Mouse (Mus musculus) forebrain, embryonic 16.5 days (tissue): ENCODE results near the gene Smarca4. TPM values are rescaled to one million over a fixed set of nuclear protein-coding genes. Genes with fewer than 3 reads are reported as not detected.

Source experiments
- ATAC-seq: fragments of 200-750 bp; cut with Nextera tagmentation; 2 replicates; pipeline ENCODE4 v1.8.0; 2017; ENCODE audit warnings: mild to moderate bottlenecking, moderate library complexity
- H3K27ac ChIP-seq: fragments of 300-500 bp; sonication (generic); 2 replicates; pipeline ENCODE4 v1.5.1; 2014; ENCODE audit warnings: low read length, control low read depth
- H3K27me3 ChIP-seq: fragments of 300-500 bp; sonication (generic); replicated peaks from 2 replicates; pipeline ENCODE4 v1.6.1; 2014; ENCODE audit warnings: low read length; ENCODE audit not compliant: control insufficient read depth, insufficient read depth
- H3K36me3 ChIP-seq: fragments of 300-500 bp; sonication (generic); 2 replicates; pipeline ENCODE4 v1.6.1; 2014; ENCODE audit not compliant: control insufficient read depth, insufficient read depth
- H3K4me1 ChIP-seq: fragments of 300-500 bp; sonication (generic); replicated peaks from 2 replicates; pipeline ENCODE4 v1.6.1; 2014; ENCODE audit warnings: low read length; ENCODE audit not compliant: control insufficient read depth, insufficient read depth
- H3K4me2 ChIP-seq: fragments of 300-500 bp; sonication (generic); 2 replicates; pipeline ENCODE4 v1.6.1; 2014; ENCODE audit warnings: mild to moderate bottlenecking, low read length, control low read depth
- H3K4me3 ChIP-seq: fragments of 300-500 bp; sonication (generic); replicated peaks from 2 replicates; pipeline ENCODE4 v1.5.1; 2014; ENCODE audit warnings: mild to moderate bottlenecking, low read length, control low read depth
- H3K9ac ChIP-seq: fragments of 300-500 bp; sonication (generic); replicated peaks from 2 replicates; pipeline ENCODE4 v1.6.1; 2014; ENCODE audit warnings: low read depth, low read length, control low read depth
- H3K9me3 ChIP-seq: fragments of 300-500 bp; sonication (generic); 2 replicates; pipeline ENCODE4 v1.6.1; 2016; ENCODE audit warnings: low read length; ENCODE audit not compliant: control insufficient read depth
- WGBS: fragments of 180-500 bp; shearing (Covaris S2); extraction: QIAGEN DNeasy Blood & Tissue Kit; methylation state at CpG from one replicate; pipeline ENCODE4 v1.1.7; 2014; 5-methylcytosine and 5-hydroxymethylcytosine counted together
- polyA plus RNA-seq: library from polyadenylated mRNA; unstranded; fragments of >200 nt; fragmentation: Nextera tagmentation; extraction: Ambion mirVana; gene quantifications from 2 replicates; pipeline ENCODE4 v1.2.1, GENCODE M21; 2015

Gene Smarca4
- polyA plus RNA-seq, 1 experiment from 2014 or later = 162 TPM

DNA sequence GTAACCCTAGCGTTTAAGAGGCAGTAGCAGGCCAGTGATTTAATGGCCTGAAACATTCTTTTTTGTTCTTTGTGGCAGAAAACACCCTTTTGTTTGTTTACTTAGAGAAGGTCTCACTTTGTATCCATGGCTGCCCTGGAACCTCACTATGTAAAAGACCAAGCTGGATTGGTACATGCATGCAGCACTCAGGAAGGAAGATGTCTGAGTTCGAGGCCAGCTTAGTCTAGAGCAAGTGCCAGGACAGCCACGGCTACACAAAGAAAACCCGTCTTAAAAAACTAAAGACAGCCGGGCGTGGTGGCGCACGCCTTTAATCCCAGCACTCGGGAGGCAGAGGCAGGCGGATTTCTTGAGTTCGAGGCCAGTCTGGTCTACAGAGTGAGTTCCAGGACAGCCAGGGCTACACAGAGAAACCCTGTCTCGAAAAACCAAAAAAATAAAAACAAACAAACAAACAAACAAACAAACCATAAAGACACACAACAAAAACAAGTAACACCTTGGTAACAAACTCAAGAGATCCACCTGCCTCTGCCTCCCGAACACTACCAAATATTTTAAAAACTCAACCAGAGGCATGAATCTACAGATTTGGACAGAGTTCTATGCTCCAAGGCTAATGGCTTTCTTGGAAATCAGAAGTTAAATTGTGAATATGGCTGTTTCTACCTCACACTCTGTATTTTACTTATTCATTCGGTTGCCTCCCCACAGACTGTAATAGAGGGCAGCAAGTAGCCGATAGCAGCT, 929 bp upstream of the Smarca4 start:
- 76% methylated on average over 14 of the region's 15 CpGs for WGBS
- no peaks in the 10 kb centered on the region for H3K27me3 ChIP-seq
- no peaks in the 10 kb centered on the region for H3K36me3 ChIP-seq
- H3K4me1 ChIP-seq = peaks cover 29% of the 10 kb centered on the region
- H3K9ac ChIP-seq = peak overlapping the region; percentile 83
- H3K9me3 ChIP-seq = no peaks in the 10 kb centered on the region
- H3K4me3 ChIP-seq = peak overlapping the region; percentile 92
- peak overlapping the region; percentile 76 for H3K4me2 ChIP-seq
- no peak for ATAC-seq
- H3K27ac ChIP-seq = peak overlapping the region; percentile 95

DNA sequence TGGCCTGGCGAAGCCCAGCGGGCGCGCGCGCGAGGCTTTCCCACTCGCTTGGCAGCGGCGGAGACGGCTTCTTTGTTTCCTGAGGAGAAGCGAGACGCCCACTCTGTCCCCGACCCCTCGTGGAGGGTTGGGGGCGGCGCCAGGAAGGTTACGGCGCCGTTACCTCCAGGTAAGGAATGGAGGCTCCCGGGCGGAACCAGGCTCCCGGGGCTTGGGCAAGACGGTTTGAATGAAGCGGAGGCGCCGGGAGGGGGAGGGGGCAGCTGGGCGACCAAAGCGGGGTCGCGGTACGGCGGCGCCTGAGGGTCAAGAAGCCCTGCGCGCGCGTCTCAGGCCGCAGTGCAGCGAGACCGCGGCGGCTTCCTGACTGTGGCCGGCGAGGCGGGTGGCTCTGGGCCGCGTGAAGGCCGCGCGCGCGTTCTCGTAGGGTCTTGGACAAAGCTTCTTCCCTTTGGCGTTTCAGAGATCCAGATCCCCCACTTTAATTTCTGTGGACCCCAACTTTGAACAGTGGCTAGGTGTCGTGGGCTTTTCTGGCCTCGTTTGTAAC, 338 bp downstream of the Smarca4 start:
- peak overlapping the region; percentile 82 for H3K4me2 ChIP-seq
- peak overlapping the region; percentile 92 for H3K4me3 ChIP-seq
- H3K4me1 ChIP-seq = peaks cover 34% of the 10 kb centered on the region
- H3K36me3 ChIP-seq = no peaks in the 10 kb centered on the region
- H3K27ac ChIP-seq = peak overlapping the region; percentile 98
- H3K9ac ChIP-seq = peak overlapping the region; percentile 98
- ATAC-seq = peak; percentile 75
- 1% methylated on average over 55 of the region's 57 CpGs for WGBS
- no peaks in the 10 kb centered on the region for H3K9me3 ChIP-seq
- H3K27me3 ChIP-seq = no peaks in the 10 kb centered on the region

DNA sequence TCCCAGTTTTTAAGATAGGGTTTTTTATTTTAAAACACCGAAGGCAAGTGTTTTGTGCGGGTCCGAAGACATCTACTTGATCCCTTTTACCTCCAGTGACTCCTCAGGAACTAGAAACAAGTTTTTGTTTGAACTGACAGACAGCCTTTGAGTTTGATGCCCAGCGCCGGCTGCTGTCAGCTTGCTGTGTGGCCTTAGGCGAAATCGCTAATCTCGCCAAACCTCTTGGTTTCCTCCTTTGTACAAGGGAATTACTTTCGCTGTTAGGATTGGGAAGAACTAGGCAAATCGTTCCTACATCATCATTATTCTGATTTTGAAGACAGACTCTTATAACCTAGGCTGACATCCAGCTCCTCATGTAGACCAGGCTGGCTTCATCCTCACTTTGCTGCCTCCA, 1.1 kb downstream of the Smarca4 start:
- Histone ChIP-seq H3K36me3 (no peaks in the 10 kb centered on the region), H3K9me3 (no peaks in the 10 kb centered on the region), H3K4me1 (peaks cover 34% of the 10 kb centered on the region), H3K27me3 (no peaks in the 10 kb centered on the region), H3K27ac (peak overlapping the region; percentile 98), H3K4me3 (peak overlapping the region; percentile 92), H3K9ac (peak overlapping the region; percentile 98), H3K4me2 (peak overlapping the region; percentile 82)
- ATAC-seq = no peak
- WGBS = 2% methylated on average over 10 of the region's 10 CpGs

DNA sequence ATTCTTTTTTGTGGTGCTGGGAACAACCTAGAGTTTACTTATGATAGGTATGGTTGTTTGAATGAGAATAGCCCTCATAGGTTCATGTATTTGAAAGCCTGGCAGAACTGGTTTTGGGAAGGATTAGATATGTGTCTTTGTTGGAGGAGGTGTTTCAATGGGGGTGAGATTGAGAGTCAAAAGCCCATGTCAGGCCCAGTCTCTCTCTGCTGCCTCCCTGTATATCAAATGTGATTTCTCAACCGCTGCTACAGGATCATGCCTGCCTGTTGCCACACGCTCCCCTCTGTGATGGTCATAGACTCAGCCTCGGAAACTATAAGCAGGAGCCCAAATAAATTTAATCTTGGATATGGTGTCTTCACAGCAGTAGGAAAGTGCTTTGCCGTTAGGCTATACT, 4.3 kb downstream of the Smarca4 start:
- ATAC-seq = no peak
- no peaks in the 10 kb centered on the region for H3K27me3 ChIP-seq
- H3K9ac ChIP-seq = no peak overlapping the region
- no peak overlapping the region for H3K4me3 ChIP-seq
- no peak overlapping the region for H3K27ac ChIP-seq
- H3K4me2 ChIP-seq = no peak overlapping the region
- H3K4me1 ChIP-seq = peaks cover 38% of the 10 kb centered on the region
- no peaks in the 10 kb centered on the region for H3K36me3 ChIP-seq
- no peaks in the 10 kb centered on the region for H3K9me3 ChIP-seq
- WGBS = 88% methylated on average over 4 of the region's 4 CpGs

DNA sequence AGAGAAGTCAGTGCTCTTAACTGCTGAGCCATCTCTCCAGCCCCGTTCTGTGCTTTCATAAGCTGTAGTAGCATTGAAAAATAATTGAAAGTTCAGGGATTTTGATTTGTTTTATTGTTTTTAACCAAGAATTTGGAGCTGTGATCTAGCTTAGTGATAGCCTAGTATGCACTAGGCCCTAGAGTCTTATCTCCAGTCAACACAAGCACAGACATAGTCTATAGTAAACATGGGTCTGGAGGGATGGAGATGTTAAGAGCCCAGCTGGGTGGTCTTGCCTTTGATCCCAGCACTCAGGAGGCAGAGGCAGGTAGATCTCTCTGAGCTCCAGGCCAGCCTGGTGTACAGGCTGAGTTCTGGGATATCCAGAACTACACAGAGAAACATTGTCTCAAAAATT, 6.7 kb downstream of the Smarca4 start:
- no peaks in the 10 kb centered on the region for H3K27me3 ChIP-seq
- no peak overlapping the region for H3K27ac ChIP-seq
- ATAC-seq = no peak
- no peaks in the 10 kb centered on the region for H3K9me3 ChIP-seq
- H3K4me2 ChIP-seq = no peak overlapping the region
- H3K36me3 ChIP-seq = no peaks in the 10 kb centered on the region
- no peak overlapping the region for H3K9ac ChIP-seq
- peaks cover 41% of the 10 kb centered on the region for H3K4me1 ChIP-seq
- WGBS = 92% methylated on average over 1 of the region's 1 CpGs
- H3K4me3 ChIP-seq = no peak overlapping the region

DNA sequence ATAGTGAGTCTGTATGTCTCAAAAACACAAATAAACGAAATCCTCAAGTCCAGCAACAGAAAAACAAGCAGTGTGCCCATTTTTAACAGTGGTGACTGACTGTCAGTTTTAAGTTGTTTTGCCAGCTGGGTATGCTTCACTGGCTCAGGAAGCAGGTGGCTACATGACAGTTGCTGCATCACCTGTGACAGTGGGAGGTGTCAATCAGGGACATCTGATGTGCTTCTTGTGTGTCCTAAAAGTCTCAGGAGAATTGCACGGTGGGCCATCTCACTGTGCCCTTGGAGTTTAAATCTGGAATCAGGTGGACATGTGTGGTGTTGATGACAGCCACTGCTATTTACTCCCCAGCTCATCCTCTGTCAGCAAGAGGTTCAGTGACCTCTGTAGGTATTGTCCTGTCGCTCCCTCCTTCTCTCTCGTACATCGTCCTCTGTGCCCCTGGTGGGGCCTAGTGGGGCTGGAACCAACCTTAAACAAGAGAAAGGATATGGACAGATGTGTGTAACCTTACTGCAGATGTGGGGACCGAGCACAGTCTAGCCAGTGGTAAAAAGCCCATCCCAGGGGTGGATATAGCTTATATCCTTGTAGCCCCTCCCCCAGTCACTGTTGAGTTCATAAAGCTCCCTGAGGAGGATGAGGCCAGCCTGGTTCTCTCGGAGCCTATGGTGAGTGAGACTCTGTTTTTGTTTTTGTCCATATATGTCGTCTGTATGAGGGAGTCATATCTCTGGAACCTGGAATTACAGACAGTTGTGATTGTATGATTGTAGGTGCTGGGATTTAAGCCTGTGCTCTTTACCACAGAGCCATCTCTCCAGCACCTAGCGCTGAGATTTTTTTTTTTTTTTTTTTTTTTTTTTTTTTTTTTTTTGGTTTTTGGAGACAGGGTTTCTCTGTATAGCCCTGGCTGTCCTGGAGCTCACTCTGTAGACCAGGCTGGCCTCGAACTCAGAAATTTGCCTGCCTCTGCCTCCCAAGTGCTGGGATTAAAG, 9.7 kb downstream of the Smarca4 start:
- Histone ChIP-seq H3K27me3 (no peaks in the 10 kb centered on the region), H3K9ac (no peak overlapping the region), H3K4me2 (no peak overlapping the region), H3K36me3 (no peaks in the 10 kb centered on the region), H3K27ac (no peak overlapping the region), H3K9me3 (no peaks in the 10 kb centered on the region), H3K4me3 (no peak overlapping the region), H3K4me1 (peaks cover 22% of the 10 kb centered on the region)
- ATAC-seq = no peak
- WGBS = 88% methylated on average over 10 of the region's 10 CpGs

DNA sequence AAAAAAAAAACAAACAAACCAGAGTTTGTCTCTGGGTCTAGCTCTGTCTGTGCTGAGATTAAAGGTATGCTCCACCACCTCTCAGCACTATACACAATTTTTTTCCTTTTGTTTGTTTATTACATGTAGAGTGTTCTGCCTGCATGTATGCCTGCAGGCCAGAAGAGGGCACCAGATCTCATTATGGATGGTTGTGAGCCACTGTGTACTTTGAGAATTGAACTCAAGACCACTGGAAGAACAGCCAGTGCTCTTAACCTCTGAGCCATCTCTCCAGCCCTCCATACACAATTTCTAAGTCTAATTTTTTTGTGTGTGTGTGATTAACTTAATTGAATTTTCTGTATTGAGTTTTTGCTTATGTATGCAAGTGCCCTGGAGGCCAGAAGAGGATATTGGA, 10.6 kb downstream of the Smarca4 start:
- no peak overlapping the region for H3K4me2 ChIP-seq
- H3K36me3 ChIP-seq = 0 out of 2 replicates have a peak, but pooled peaks cover 2% of the 10 kb centered on the region
- H3K4me3 ChIP-seq = no peak overlapping the region
- no peak overlapping the region for H3K27ac ChIP-seq
- no peaks in the 10 kb centered on the region for H3K27me3 ChIP-seq
- ATAC-seq = no peak
- no peaks in the 10 kb centered on the region for H3K9me3 ChIP-seq
- H3K4me1 ChIP-seq = peaks cover 20% of the 10 kb centered on the region
- no peak overlapping the region for H3K9ac ChIP-seq

DNA sequence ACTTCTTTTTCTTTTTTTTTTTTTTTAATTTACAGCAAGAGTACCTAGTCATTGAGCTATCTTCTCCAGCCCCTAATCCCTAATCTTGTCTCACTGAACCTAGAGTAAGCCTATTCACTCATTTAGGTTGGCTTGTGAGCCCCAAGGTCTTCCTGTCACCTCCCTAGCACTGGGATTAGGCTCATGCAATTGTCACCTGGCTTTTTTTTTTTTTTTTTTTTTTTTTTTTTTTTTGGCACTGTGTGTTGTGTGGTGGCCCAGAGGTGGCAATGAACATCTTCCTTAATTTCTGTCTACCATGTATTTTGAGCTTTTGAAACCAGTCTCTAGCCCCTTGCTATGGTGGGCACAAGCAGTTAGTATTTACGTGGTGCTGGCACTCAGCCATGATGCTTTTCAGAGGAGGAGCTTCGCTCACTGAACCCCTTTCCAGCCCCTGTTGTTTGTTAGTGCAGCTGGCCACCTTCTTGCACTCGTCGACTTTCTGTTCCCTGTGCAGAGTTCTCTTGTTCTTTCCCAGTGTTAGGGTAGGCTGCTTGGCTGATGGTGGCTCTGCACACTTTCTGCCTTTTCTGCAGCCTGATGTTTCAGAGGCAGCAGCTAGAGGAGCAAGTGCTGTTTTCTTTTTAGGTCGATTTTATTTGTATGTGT, 11.3 kb downstream of the Smarca4 start:
- Histone ChIP-seq H3K36me3 (0 out of 2 replicates have a peak, but pooled peaks cover 2% of the 10 kb centered on the region), H3K27me3 (no peaks in the 10 kb centered on the region), H3K9me3 (no peaks in the 10 kb centered on the region), H3K27ac (no peak overlapping the region), H3K4me1 (peaks cover 20% of the 10 kb centered on the region), H3K4me3 (no peak overlapping the region), H3K9ac (no peak overlapping the region), H3K4me2 (no peak overlapping the region)
- 36% methylated on average over 5 of the region's 5 CpGs for WGBS
- no peak for ATAC-seq

DNA sequence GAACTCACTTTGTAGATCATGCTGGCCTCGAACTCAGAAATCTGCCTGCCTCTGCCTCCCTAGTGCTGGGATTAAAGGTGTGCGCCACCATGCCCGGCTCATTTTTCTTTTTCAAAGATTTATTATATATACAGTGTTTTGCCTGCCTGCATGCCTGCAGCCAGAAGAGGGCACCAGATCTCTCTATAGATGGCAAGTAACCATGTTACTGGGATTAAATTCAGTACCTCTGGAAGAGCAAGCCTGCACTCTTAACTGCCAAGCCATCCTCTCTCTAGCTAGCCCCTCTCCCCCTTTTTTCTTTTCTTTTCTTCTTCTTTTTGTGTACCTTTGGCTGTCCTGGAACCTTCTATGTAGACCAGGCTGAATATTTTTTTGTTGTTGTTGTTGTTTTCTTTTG, 14.7 kb downstream of the Smarca4 start:
- peaks cover 5% of the 10 kb centered on the region for H3K36me3 ChIP-seq
- no peak overlapping the region for H3K4me3 ChIP-seq
- no peak overlapping the region for H3K4me2 ChIP-seq
- no peaks in the 10 kb centered on the region for H3K9me3 ChIP-seq
- H3K27me3 ChIP-seq = no peaks in the 10 kb centered on the region
- no peak overlapping the region for H3K27ac ChIP-seq
- H3K9ac ChIP-seq = no peak overlapping the region
- 84% methylated on average over 3 of the region's 3 CpGs for WGBS
- peaks cover 11% of the 10 kb centered on the region for H3K4me1 ChIP-seq
- ATAC-seq = no peak
